Mouse (Mus musculus): ENCODE measurements around the gene Hspa12a. TPM values are rescaled to one million over a fixed set of nuclear protein-coding genes. Genes with fewer than 3 reads are reported as not detected.

Hspa12a gene
- total RNA-seq, 1 experiment: 2.9 TPM

DNA sequence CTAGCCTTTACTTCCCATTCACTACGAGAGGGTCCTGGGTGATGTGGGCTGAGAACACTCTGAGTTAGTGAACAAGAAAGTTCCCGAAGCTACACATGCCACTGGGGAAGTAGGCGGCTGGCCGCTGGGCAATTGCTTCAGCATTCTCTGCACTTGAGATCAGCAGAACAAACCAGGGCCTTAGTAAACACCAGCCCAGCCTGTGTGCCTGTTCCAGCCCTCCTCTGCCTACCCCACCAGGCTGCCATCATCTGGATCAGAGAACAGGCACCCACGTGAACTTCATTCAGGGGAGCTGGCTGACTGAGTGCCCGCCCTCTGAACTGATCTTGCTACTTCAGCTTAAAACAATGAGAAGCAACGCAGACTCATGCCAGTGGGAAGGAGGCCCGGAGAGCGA lies 104.7 kb downstream of the Hspa12a start:
- no peak for DNase-seq (ENCODE audit: low read depth, low spot score)
- in situ Hi-C loops (cut with MboI; ENCODE audit: low sequenced_read_pairs in 2 of 2, unreplicated experiment in 2 of 2): no loop called here

DNA sequence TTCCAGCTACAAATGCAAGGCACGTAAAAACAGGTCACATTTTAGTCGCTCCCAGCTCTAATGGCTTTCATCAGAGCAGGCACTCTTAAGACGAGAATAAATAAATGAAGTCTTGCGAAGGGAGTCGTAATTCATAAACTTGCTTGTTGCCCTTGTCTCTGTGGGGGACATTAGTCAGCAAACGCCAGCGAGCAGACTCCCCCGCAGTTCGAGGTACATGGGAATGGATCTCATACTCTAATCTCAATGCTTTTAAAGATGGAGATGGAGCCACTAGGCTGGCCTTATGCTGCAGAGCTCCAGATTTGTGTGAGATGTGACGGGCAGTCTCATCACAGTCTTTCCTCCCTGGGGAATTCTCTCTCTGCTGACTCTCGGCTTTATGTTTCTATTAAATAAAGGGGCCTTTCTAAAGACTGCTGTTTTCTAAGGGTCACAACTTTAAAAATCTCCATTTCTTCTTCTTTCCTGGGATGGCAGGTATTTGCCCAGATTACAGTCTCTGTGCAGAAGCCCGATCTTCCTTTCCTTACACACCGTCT lies 109.7 kb downstream of the Hspa12a start:
- Histone ChIP-seq H3K9ac (ENCODE audit: insufficient read depth, low read depth, low read length, poor library complexity, severe bottlenecking) (no peak overlapping the region), H3K9me3 (ENCODE audit: control insufficient read depth, insufficient read depth, low read depth, low read length) (no peaks in the 10 kb centered on the region)

More for the DNA sequence above, 104.7 kb downstream of the Hspa12a start:
- no peak for TF ChIP-seq MAFK (IDR thresholded peaks at IDR 0.05; ENCODE audit: insufficient read depth, low read depth, low read length)
- TF ChIP-seq CHD2 (IDR thresholded peaks at IDR 0.05; ENCODE audit: low read depth, low read length): no peak
- no peak for TF ChIP-seq HCFC1 (IDR thresholded peaks at IDR 0.05; ENCODE audit: borderline replicate concordance, insufficient read depth, low read length)
- TF ChIP-seq ZC3H11A (IDR thresholded peaks at IDR 0.05; ENCODE audit: borderline replicate concordance, low read depth, low read length): no peak
- no peak for TF ChIP-seq ZNF384 (IDR thresholded peaks at IDR 0.05; ENCODE audit: low read depth, low read length)
- Histone ChIP-seq H3K4me3 (ENCODE audit: insufficient read depth in 1 of 2, low read depth in 1 of 2, low read length in 2 of 2, poor library complexity in 1 of 2, severe bottlenecking in 1 of 2) (no peak overlapping the region), H3K36me3 (ENCODE audit: control insufficient read depth, insufficient read depth, low read length, poor library complexity, severe bottlenecking) (no peaks in the 10 kb centered on the region), H3K4me1 (ENCODE audit: control insufficient read depth in 2 of 2, insufficient read depth in 2 of 2, low read length in 2 of 2, poor library complexity in 1 of 2) (no peaks in the 10 kb centered on the region; a peak in 1 of 4 replicates), H3K9me3 (ENCODE audit: control insufficient read depth, insufficient read depth, low read depth, low read length) (no peaks in the 10 kb centered on the region), H3K27ac (ENCODE audit: insufficient read depth, low read depth, low read length, poor library complexity, severe bottlenecking) (no peak overlapping the region), H3K9ac (ENCODE audit: insufficient read depth, low read depth, low read length, poor library complexity, severe bottlenecking) (no peak overlapping the region)

GRCm38 (mm10) chr19:58832988-58833387 lies 110.5 kb downstream of the Hspa12a start:
- Histone ChIP-seq H3K4me1 (ENCODE audit: control insufficient read depth in 2 of 2, insufficient read depth in 2 of 2, low read length in 2 of 2, poor library complexity in 1 of 2) (no peaks in the 10 kb centered on the region), H3K4me3 (ENCODE audit: insufficient read depth in 1 of 2, low read depth in 1 of 2, low read length in 2 of 2, poor library complexity in 1 of 2, severe bottlenecking in 1 of 2) (no peak overlapping the region), H3K27ac (ENCODE audit: insufficient read depth, low read depth, low read length, poor library complexity, severe bottlenecking) (no peak overlapping the region), H3K36me3 (ENCODE audit: control insufficient read depth, insufficient read depth, low read length, poor library complexity, severe bottlenecking) (no peaks in the 10 kb centered on the region), H3K9me3 (ENCODE audit: control insufficient read depth, insufficient read depth, low read depth, low read length) (no peaks in the 10 kb centered on the region), H3K9ac (ENCODE audit: insufficient read depth, low read depth, low read length, poor library complexity, severe bottlenecking) (no peak overlapping the region)
- TF ChIP-seq ZNF384 (IDR thresholded peaks at IDR 0.05; ENCODE audit: low read depth, low read length): no peak
- no peak for TF ChIP-seq ZC3H11A (IDR thresholded peaks at IDR 0.05; ENCODE audit: borderline replicate concordance, low read depth, low read length)
- no peak for TF ChIP-seq MAFK (IDR thresholded peaks at IDR 0.05; ENCODE audit: insufficient read depth, low read depth, low read length)
- no peak for TF ChIP-seq HCFC1 (IDR thresholded peaks at IDR 0.05; ENCODE audit: borderline replicate concordance, insufficient read depth, low read length)
- TF ChIP-seq CHD2 (IDR thresholded peaks at IDR 0.05; ENCODE audit: low read depth, low read length): no peak
- in situ Hi-C loops (cut with MboI; ENCODE audit: low sequenced_read_pairs in 2 of 2, unreplicated experiment in 2 of 2): no loop called here
- DNase-seq (ENCODE audit: low read depth, low spot score): no peak

More for the DNA sequence above, 109.7 kb downstream of the Hspa12a start:
- in situ Hi-C loops (cut with MboI; ENCODE audit: low sequenced_read_pairs in 2 of 2, unreplicated experiment in 2 of 2): no loop called here
- TF ChIP-seq HCFC1 (IDR thresholded peaks at IDR 0.05; ENCODE audit: borderline replicate concordance, insufficient read depth, low read length): no peak
- TF ChIP-seq CHD2 (IDR thresholded peaks at IDR 0.05; ENCODE audit: low read depth, low read length): no peak
- TF ChIP-seq ZC3H11A (IDR thresholded peaks at IDR 0.05; ENCODE audit: borderline replicate concordance, low read depth, low read length): no peak
- no peak for TF ChIP-seq ZNF384 (IDR thresholded peaks at IDR 0.05; ENCODE audit: low read depth, low read length)
- TF ChIP-seq MAFK (IDR thresholded peaks at IDR 0.05; ENCODE audit: insufficient read depth, low read depth, low read length): no peak
- H3K36me3 ChIP-seq (ENCODE audit: control insufficient read depth, insufficient read depth, low read length, poor library complexity, severe bottlenecking): no peaks in the 10 kb centered on the region
- no peak overlapping the region for H3K27ac ChIP-seq (ENCODE audit: insufficient read depth, low read depth, low read length, poor library complexity, severe bottlenecking)
- no peaks in the 10 kb centered on the region for H3K4me1 ChIP-seq (ENCODE audit: control insufficient read depth in 2 of 2, insufficient read depth in 2 of 2, low read length in 2 of 2, poor library complexity in 1 of 2)
- DNase-seq (ENCODE audit: low read depth, low spot score): no peak
- no peak overlapping the region for H3K4me3 ChIP-seq (ENCODE audit: insufficient read depth in 1 of 2, low read depth in 1 of 2, low read length in 2 of 2, poor library complexity in 1 of 2, severe bottlenecking in 1 of 2)

DNA sequence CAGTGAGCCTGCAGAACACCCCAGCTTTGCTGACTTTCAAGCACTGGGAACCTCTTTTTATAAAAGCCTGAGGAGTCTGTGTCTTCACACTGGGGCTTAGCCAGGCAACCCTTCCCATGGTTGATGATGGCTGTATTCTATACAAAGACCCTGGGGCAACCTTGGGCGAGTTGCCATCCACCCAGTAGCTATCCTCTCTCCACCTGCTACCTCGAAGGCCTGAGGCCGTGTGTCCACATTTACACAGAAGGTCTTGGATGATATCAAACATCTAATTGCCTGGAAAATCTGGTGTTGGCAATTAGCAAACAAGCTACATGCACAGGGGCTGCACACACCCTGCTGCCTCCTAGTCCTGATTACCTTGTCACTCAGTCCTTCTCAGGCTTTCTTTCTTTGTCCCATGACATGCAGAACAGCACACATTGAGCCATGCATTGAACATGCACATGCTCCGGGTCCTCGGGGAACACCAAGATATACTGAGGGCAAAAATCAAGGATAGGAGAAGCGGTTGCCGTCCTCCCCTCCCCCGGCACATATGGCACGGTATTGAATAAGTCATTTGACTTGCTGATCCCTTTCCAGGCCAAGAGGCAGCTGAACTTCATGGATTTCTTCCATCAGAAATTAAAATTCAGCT lies 112.1 kb downstream of the Hspa12a start:
- Histone ChIP-seq H3K4me3 (ENCODE audit: insufficient read depth in 1 of 2, low read depth in 1 of 2, low read length in 2 of 2, poor library complexity in 1 of 2, severe bottlenecking in 1 of 2) (no peak overlapping the region), H3K27ac (ENCODE audit: insufficient read depth, low read depth, low read length, poor library complexity, severe bottlenecking) (no peak overlapping the region), H3K9me3 (ENCODE audit: control insufficient read depth, insufficient read depth, low read depth, low read length) (no peaks in the 10 kb centered on the region), H3K36me3 (ENCODE audit: control insufficient read depth, insufficient read depth, low read length, poor library complexity, severe bottlenecking) (no peaks in the 10 kb centered on the region), H3K4me1 (ENCODE audit: control insufficient read depth in 2 of 2, insufficient read depth in 2 of 2, low read length in 2 of 2, poor library complexity in 1 of 2) (no peaks in the 10 kb centered on the region), H3K9ac (ENCODE audit: insufficient read depth, low read depth, low read length, poor library complexity, severe bottlenecking) (no peak overlapping the region)
- no peak for TF ChIP-seq ZNF384 (IDR thresholded peaks at IDR 0.05; ENCODE audit: low read depth, low read length)
- no peak for TF ChIP-seq HCFC1 (IDR thresholded peaks at IDR 0.05; ENCODE audit: borderline replicate concordance, insufficient read depth, low read length)
- TF ChIP-seq ZC3H11A (IDR thresholded peaks at IDR 0.05; ENCODE audit: borderline replicate concordance, low read depth, low read length): no peak
- no peak for TF ChIP-seq MAFK (IDR thresholded peaks at IDR 0.05; ENCODE audit: insufficient read depth, low read depth, low read length)
- no peak for TF ChIP-seq CHD2 (IDR thresholded peaks at IDR 0.05; ENCODE audit: low read depth, low read length)
- DNase-seq (ENCODE audit: low read depth, low spot score): no peak
- in situ Hi-C loops (cut with MboI; ENCODE audit: low sequenced_read_pairs in 2 of 2, unreplicated experiment in 2 of 2): no loop called here
